Mouse (Mus musculus): ENCODE measurements around the gene Unk.

GRCm38 (mm10) chr11:116004840-116005700 is 25.1 kb upstream of the Unk start:
- TF ChIP-seq CTCF (conservative IDR thresholded peaks at IDR 0.05; ENCODE audit: low read length), result no peak
- no peak for TF ChIP-seq POU5F1 (IDR thresholded peaks at IDR 0.05; ENCODE audit: borderline replicate concordance, low read length)
- no peak for TF ChIP-seq NANOG (IDR thresholded peaks at IDR 0.05; ENCODE audit: borderline replicate concordance, low read length)

Measured in E14TG2a.4 (cell line).